7 mouse cellular contexts compared by ENCODE assay signal in genomic region chr7:29518054-29518420, GRCm38 (mm10). TPM values are rescaled to one million over a fixed set of nuclear protein-coding genes. Genes with fewer than 3 reads are reported as not detected.
DNase-seq lines count a peak whose midpoint lies in the region; ATAC-seq and TF ChIP-seq lines count a peak whose summit lies in the region.

No protein-coding gene starts in this region.

- no peaks in the 10 kb centered on the region for H3K27me3 ChIP-seq in embryonic facial prominence, embryonic 14.5 days (replicated peaks; ENCODE audit: control insufficient read depth, insufficient read depth, low read length)
- no peaks in the 10 kb centered on the region for H3K27me3 ChIP-seq in limb, embryonic 13.5 days
- no peaks in the 10 kb centered on the region for H3K27me3 ChIP-seq in stomach, postnatal 0 days (ENCODE audit: control insufficient read depth, insufficient read depth, low read length)

- peaks cover 13% of the 10 kb centered on the region; the same call in 1 of the 2 replicates for H3K4me1 ChIP-seq in embryonic facial prominence, embryonic 14.5 days (ENCODE audit: control insufficient read depth, insufficient read depth, low read length)
- H3K4me1 ChIP-seq in limb, embryonic 13.5 days: peaks cover 37% of the 10 kb centered on the region
- H3K4me1 ChIP-seq in stomach, postnatal 0 days (replicated peaks; ENCODE audit: control insufficient read depth, insufficient read depth): peaks cover 6% of the 10 kb centered on the region; the same call in 1 of the 2 replicates

- peak overlapping the region; percentile 88 for H3K4me2 ChIP-seq in embryonic facial prominence, embryonic 14.5 days (ENCODE audit: low read depth, low read length)
- H3K4me2 ChIP-seq in limb, embryonic 13.5 days (replicated peaks): peak overlapping the region; percentile 79
- H3K4me2 ChIP-seq in stomach, postnatal 0 days (replicated peaks; ENCODE audit: low read depth): peak overlapping the region; percentile 83

- H3K9me3 ChIP-seq in embryonic facial prominence, embryonic 14.5 days (ENCODE audit: control insufficient read depth, low read length): no peaks in the 10 kb centered on the region
- H3K9me3 ChIP-seq in limb, embryonic 13.5 days: no peaks in the 10 kb centered on the region
- H3K9me3 ChIP-seq in stomach, postnatal 0 days (ENCODE audit: control insufficient read depth, low read length): no peaks in the 10 kb centered on the region

- TF ChIP-seq EP300 in stomach, postnatal 0 days (optimal IDR thresholded peaks at IDR 0.05): no peak

- H3K9ac ChIP-seq in embryonic facial prominence, embryonic 14.5 days (ENCODE audit: low read depth, low read length): peak overlapping the region; percentile 81
- peak overlapping the region; percentile 84 for H3K9ac ChIP-seq in limb, embryonic 13.5 days
- H3K9ac ChIP-seq in stomach, postnatal 0 days (ENCODE audit: low read length): peak overlapping the region; percentile 87

- H3K36me3 ChIP-seq in embryonic facial prominence, embryonic 14.5 days (ENCODE audit: control insufficient read depth, insufficient read depth, low read length): no peaks in the 10 kb centered on the region
- no peaks in the 10 kb centered on the region for H3K36me3 ChIP-seq in limb, embryonic 13.5 days
- no peaks in the 10 kb centered on the region for H3K36me3 ChIP-seq in stomach, postnatal 0 days (ENCODE audit: control insufficient read depth, insufficient read depth, low read length)

- ATAC-seq in embryonic facial prominence, embryonic 14.5 days (ENCODE audit: low read depth): peak; percentile 30
- ATAC-seq in limb, embryonic 13.5 days (ENCODE audit: low FRiP score, low read depth): peak; percentile 10; the same call in 1 of the 2 replicates
- peak; percentile 27; the same call in 1 of the 2 replicates for ATAC-seq in stomach, postnatal 0 days (ENCODE audit: low FRiP score, low TSS enrichment)

- WGBS in embryonic facial prominence, embryonic 14.5 days: under 1% methylated on average over 22 of the region's 28 CpGs
- WGBS in limb, embryonic 13.5 days: 0% methylated on average over 28 of the region's 28 CpGs
- WGBS in stomach, postnatal 0 days: 0% methylated on average over 28 of the region's 28 CpGs

- H3K4me3 ChIP-seq in embryonic facial prominence, embryonic 14.5 days (ENCODE audit: low read depth, low read length): peak overlapping the region; percentile 95
- H3K4me3 ChIP-seq in limb, embryonic 13.5 days: peak overlapping the region; percentile 80
- H3K4me3 ChIP-seq in stomach, postnatal 0 days (ENCODE audit: low read depth, low read length): peak overlapping the region; percentile 92

- DNase-seq in right cerebral cortex, postnatal 4 days: peak; percentile 52
- DNase-seq in right cerebral cortex, postnatal 10 days (ENCODE audit: low spot score in 2 of 2): no peak
- no peak for DNase-seq in embryonic facial prominence, embryonic 14.5 days (ENCODE audit: low spot score)
- DNase-seq in stomach, postnatal 0 days (ENCODE audit: low spot score): no peak
- DNase-seq in frontal cortex, postnatal 36 days (ENCODE audit: low spot score in 2 of 2): no peak
- no peak for DNase-seq in adrenal gland, adult 2 months

- 0 out of 2 replicates have a peak overlapping the region, but pooled peaks have one; percentile 23 for H3K27ac ChIP-seq in embryonic facial prominence, embryonic 14.5 days (replicated peaks; ENCODE audit: low read depth, low read length)
- H3K27ac ChIP-seq in limb, embryonic 13.5 days: peak overlapping the region; percentile 16; the same call in 1 of the 2 replicates
- H3K27ac ChIP-seq in stomach, postnatal 0 days (replicated peaks): peak overlapping the region; percentile 77

- TF ChIP-seq CTCF in stomach, postnatal 0 days (IDR thresholded peaks at IDR 0.05; ENCODE audit: low read depth): peak; percentile 8; the same call in 1 of the 2 replicates

RNA-seq across cellular contexts. Expression of gene Sipa1l3, which starts 0.4 kb away (rescaled TPM):
- polyA plus RNA-seq in embryonic facial prominence, embryonic 14.5 days (2014; fragmentation: Nextera tagmentation; extraction: Ambion mirVana): 12.5 and 15.6 TPM in 2 replicates
- 11.5 and 13.9 TPM in 2 replicates for polyA plus RNA-seq in limb, embryonic 13.5 days (2015; fragmentation: Nextera tagmentation; extraction: Ambion mirVana)
- 9.7 TPM in 2 replicates for polyA plus RNA-seq in stomach, postnatal 0 days (2015; fragmentation: Nextera tagmentation; extraction: Ambion mirVana)
- total RNA-seq in adrenal gland, adult 2 months (2021): 10 to 100 TPM; 27.1 to 57.8 TPM
- polyA plus RNA-seq in adrenal gland, adult 2 months (2012; rRNA removed): 69.8 and 77.7 TPM in 2 replicates

Comparison
In these comparisons a context has a peak if more than half of its experiments do, and no peak if none do; other contexts are left out.
1. H3K27ac ChIP-seq: peak in every context shown above with its lines; median percentile 77 in stomach, postnatal 0 days; 23 in embryonic facial prominence, embryonic 14.5 days; 16 in limb, embryonic 13.5 days.